Mouse (Mus musculus) stomach, embryonic 16.5 days (tissue): ENCODE results near the gene Alpk1. TPM values are rescaled to one million over a fixed set of nuclear protein-coding genes. Genes with fewer than 3 reads are reported as not detected.
"Not testable (repeated sequence)": the region's sequence is repeated elsewhere in the genome, so short reads cannot be mapped to it uniquely, and the experiment has no call there.

Experiments used
- ATAC-seq: fragments of 200-750 bp; cut with Nextera tagmentation; 2 replicates; pipeline ENCODE4 v1.8.0; 2017; ENCODE audit warnings: moderate number of reproducible peaks, moderate TSS enrichment; ENCODE audit not compliant: insufficient read depth, low FRiP score
- H3K27ac ChIP-seq: fragments of 300-500 bp; sonication (generic); 2 replicates; pipeline ENCODE4 v1.5.1; 2014; ENCODE audit warnings: low read length
- H3K27me3 ChIP-seq: fragments of 300-500 bp; sonication (generic); 2 replicates; pipeline ENCODE4 v1.6.1; 2014; ENCODE audit warnings: low read length, control low read depth, mixed read lengths; ENCODE audit not compliant: control insufficient read depth, insufficient read depth
- H3K36me3 ChIP-seq: fragments of 300-500 bp; sonication (generic); 2 replicates; pipeline ENCODE4 v1.6.1; 2014; ENCODE audit warnings: low read length; ENCODE audit not compliant: control insufficient read depth, insufficient read depth
- H3K4me1 ChIP-seq: fragments of 300-500 bp; sonication (generic); 2 replicates; pipeline ENCODE4 v1.6.1; 2014; ENCODE audit warnings: low read length, control low read depth, mixed read lengths; ENCODE audit not compliant: control insufficient read depth, insufficient read depth
- H3K4me2 ChIP-seq: fragments of 300-500 bp; sonication (generic); 2 replicates; pipeline ENCODE4 v1.6.1; 2014; ENCODE audit warnings: low read depth, low read length, mixed read lengths
- H3K4me3 ChIP-seq: fragments of 300-500 bp; sonication (generic); replicated peaks from 2 replicates; pipeline ENCODE4 v1.5.1; 2014; ENCODE audit warnings: mild to moderate bottlenecking, low read length
- H3K9ac ChIP-seq: fragments of 300-500 bp; sonication (generic); 2 replicates; pipeline ENCODE4 v1.6.1; 2014; ENCODE audit warnings: low read length
- H3K9me3 ChIP-seq: fragments of 300-500 bp; sonication (generic); replicated peaks from 2 replicates; pipeline ENCODE4 v1.6.1; 2016; ENCODE audit warnings: low read length, control low read depth; ENCODE audit not compliant: control insufficient read depth
- WGBS: fragments of 180-500 bp; shearing (Covaris S2); extraction: QIAGEN DNeasy Blood & Tissue Kit; methylation state at CpG from one replicate; pipeline ENCODE4 v1.1.7; 2014; 5-methylcytosine and 5-hydroxymethylcytosine counted together
- polyA plus RNA-seq: library from polyadenylated mRNA; unstranded; fragments of >200 nt; fragmentation: Nextera tagmentation; extraction: Ambion mirVana; gene quantifications from 2 replicates; pipeline ENCODE4 v1.2.1, GENCODE M21; 2015

Alpk1 gene
- polyA plus RNA-seq, 1 experiment from 2014 or later = 4.3 TPM

- Histone ChIP-seq H3K27ac (peak overlapping the region; percentile 40; the same call in 1 of the 2 replicates), H3K4me3 (peak overlapping the region; percentile 62; the same call in 1 of the 2 replicates)
Measured at GRCm38 (mm10) chr3:127791595-127792561, 11.6 kb upstream of the Alpk1 start.

GRCm38 (mm10) chr3:127791056-127791483, 10.7 kb upstream of the Alpk1 start:
- peak overlapping the region; percentile 62 for H3K4me3 ChIP-seq
- no peak for ATAC-seq
- H3K27ac ChIP-seq = peak overlapping the region; percentile 40
- peaks cover 5% of the 10 kb centered on the region; the same call in 1 of the 2 replicates for H3K27me3 ChIP-seq
- H3K9ac ChIP-seq = peak overlapping the region; percentile 73
- H3K36me3 ChIP-seq = no peaks in the 10 kb centered on the region
- WGBS = 2% methylated on average over 15 of the region's 15 CpGs
- H3K4me1 ChIP-seq = peaks cover 9% of the 10 kb centered on the region
- peak overlapping the region; percentile 100 for H3K4me2 ChIP-seq
- no peaks in the 10 kb centered on the region for H3K9me3 ChIP-seq

More at GRCm38 (mm10) chr3:127791595-127792561, 11.6 kb upstream of the Alpk1 start:
- no peak overlapping the region; the same call in 1 of the 2 replicates for H3K9ac ChIP-seq
- 51% methylated on average over 4 of the region's 4 CpGs for WGBS
- H3K36me3 ChIP-seq = no peaks in the 10 kb centered on the region
- H3K4me1 ChIP-seq = peaks cover 9% of the 10 kb centered on the region
- peak overlapping the region; percentile 100 for H3K4me2 ChIP-seq
- no peak for ATAC-seq
- H3K27me3 ChIP-seq = peaks cover 5% of the 10 kb centered on the region; the same call in 1 of the 2 replicates
- H3K9me3 ChIP-seq = no peaks in the 10 kb centered on the region

DNA sequence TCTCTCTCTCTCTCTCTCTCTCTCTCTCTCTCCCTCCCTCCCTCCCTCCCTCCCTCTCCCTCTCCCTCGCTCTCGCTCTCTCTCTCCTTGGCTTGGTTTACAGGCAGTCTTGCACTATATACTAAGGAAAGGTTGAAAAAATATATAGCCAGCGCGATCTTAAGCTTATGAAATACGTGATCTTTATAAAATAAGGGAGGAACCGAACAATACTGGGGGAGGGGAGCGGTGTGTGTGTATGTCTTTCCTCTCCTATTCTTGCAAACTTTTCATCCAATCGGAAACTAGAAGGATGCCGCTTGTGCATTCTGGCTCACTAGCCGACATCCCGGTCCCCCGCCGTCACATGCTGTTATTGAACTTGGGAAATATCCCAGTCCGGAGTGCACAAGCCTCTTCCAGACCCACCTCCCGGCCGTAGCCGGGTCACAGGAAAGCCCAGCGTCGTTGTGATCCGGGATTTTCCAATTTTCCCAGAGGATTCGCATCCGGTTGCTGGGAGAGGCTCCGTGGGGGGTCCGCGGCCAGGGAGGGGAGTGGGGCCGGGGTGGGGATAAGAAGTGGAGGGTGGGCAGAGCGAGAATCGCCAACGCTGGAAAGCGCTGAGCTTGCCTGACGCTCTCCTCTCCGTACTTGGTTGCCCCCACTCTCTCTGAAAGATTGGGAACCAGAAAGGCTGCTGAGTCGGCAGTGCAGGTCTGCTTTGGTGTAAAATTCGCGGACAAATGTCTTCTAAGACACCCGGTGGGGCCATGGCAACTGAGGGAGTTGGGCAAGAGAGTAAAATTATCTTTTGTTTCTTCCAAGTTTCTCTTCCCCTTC, 10.1 kb upstream of the Alpk1 start:
- H3K4me3 ChIP-seq = peak overlapping the region; percentile 62
- H3K9ac ChIP-seq = peak overlapping the region; percentile 73
- peak; percentile 34; the same call in 1 of the 2 replicates for ATAC-seq
- peaks cover 5% of the 10 kb centered on the region; the same call in 1 of the 2 replicates for H3K27me3 ChIP-seq
- H3K36me3 ChIP-seq = no peaks in the 10 kb centered on the region
- peaks cover 9% of the 10 kb centered on the region for H3K4me1 ChIP-seq
- no peaks in the 10 kb centered on the region for H3K9me3 ChIP-seq
- H3K27ac ChIP-seq = peak overlapping the region; percentile 53
- under 1% methylated on average over 36 of the region's 36 CpGs for WGBS
- H3K4me2 ChIP-seq = peak overlapping the region; percentile 100

DNA sequence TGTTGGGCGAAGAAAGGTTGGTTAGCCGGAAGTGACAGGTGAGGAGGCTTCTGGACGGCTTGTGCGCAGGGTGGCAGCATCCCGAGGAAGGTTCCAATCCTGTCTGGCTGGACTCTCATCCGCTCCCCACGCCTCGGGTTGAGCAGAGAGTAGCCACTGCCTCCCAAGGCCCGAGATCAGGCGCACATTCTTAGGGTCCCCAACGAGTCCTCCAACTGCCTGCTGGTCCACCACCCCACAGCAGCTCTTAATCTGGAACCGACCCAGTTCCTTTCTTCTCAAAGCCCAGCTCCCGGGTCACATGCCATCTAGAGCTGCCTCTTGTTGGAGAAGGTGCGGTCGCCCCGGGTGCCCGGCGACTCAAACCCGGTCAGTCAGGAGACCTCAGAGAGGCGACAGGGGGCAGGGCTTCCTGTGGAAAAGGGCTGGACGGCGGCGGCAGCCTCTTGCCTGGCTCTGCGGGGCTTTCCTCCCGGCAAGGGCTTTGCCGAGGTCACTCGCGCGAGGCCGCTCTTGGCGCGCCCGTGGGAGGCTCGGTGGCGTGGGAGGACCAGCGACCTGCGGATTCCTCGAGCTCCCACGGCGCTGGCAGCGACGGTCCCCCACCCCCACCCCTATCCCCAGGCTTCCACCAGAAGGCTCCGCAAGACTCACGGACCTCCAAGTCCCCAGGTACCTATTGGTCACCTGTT, 9.3 kb upstream of the Alpk1 start, which contains the start of gene Tifa:
Gene Tifa (plus strand): TSS at position 306 of the 692 bp plus-strand sequence.
- ATAC-seq = peak; percentile 73
- Histone ChIP-seq H3K27me3 (peaks cover 5% of the 10 kb centered on the region; the same call in 1 of the 2 replicates), H3K9ac (peak within 1 kb of the TSS; percentile 73), H3K4me1 (peaks cover 9% of the 10 kb centered on the region), H3K36me3 (no peaks in the 10 kb centered on the region), H3K4me2 (peak within 1 kb of the TSS; percentile 100), H3K4me3 (peak within 1 kb of the TSS; percentile 62), H3K27ac (peak within 1 kb of the TSS; percentile 53), H3K9me3 (no peaks in the 10 kb centered on the region)
- 1% methylated on average over 42 of the region's 44 CpGs for WGBS

- Histone ChIP-seq H3K27me3 (peaks cover 5% of the 10 kb centered on the region; the same call in 1 of the 2 replicates), H3K27ac (no peak overlapping the region), H3K9ac (no peak overlapping the region), H3K36me3 (no peaks in the 10 kb centered on the region), H3K4me3 (peak overlapping the region; percentile 62), H3K9me3 (no peaks in the 10 kb centered on the region), H3K4me2 (peak overlapping the region; percentile 100; the same call in 1 of the 2 replicates), H3K4me1 (peaks cover 9% of the 10 kb centered on the region)
- WGBS = 26% methylated on average over 8 of the region's 8 CpGs
- no peak for ATAC-seq
Measured at GRCm38 (mm10) chr3:127788919-127789318, 8.6 kb upstream of the Alpk1 start.

DNA sequence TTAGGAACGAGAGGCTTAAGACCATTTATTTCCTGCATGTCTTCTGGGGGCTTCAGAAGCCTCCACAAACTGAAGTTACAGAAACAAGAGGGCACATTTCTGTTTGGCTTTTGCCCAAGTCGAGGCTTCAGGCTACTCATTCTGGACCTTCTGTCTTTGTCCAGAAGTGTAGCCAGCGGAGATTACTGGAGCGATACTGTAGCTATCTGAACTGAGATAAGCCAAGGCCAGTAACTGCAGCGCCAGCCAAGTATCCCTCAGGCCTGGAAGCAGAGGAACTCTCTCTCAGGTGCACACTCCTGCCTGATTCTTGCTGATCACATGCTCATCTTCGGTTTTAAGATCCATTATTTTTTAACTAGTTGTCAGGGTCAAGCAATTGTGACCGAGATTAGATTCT, 7.7 kb upstream of the Alpk1 start:
- H3K27me3 ChIP-seq = peaks cover 5% of the 10 kb centered on the region; the same call in 1 of the 2 replicates
- no peak for ATAC-seq
- H3K4me1 ChIP-seq = peaks cover 9% of the 10 kb centered on the region
- 55% methylated on average over 7 of the region's 7 CpGs for WGBS
- no peak overlapping the region for H3K4me3 ChIP-seq
- no peak overlapping the region for H3K9ac ChIP-seq
- no peaks in the 10 kb centered on the region for H3K36me3 ChIP-seq
- no peak overlapping the region for H3K4me2 ChIP-seq
- H3K27ac ChIP-seq = no peak overlapping the region
- H3K9me3 ChIP-seq = no peaks in the 10 kb centered on the region

GRCm38 (mm10) chr3:127787032-127787431, 6.7 kb upstream of the Alpk1 start:
- Histone ChIP-seq H3K4me2 (no peak overlapping the region), H3K27me3 (peaks cover 5% of the 10 kb centered on the region; the same call in 1 of the 2 replicates), H3K9me3 (no peaks in the 10 kb centered on the region), H3K4me1 (peaks cover 9% of the 10 kb centered on the region), H3K36me3 (no peaks in the 10 kb centered on the region), H3K27ac (no peak overlapping the region), H3K9ac (no peak overlapping the region), H3K4me3 (no peak overlapping the region)
- no peak for ATAC-seq

DNA sequence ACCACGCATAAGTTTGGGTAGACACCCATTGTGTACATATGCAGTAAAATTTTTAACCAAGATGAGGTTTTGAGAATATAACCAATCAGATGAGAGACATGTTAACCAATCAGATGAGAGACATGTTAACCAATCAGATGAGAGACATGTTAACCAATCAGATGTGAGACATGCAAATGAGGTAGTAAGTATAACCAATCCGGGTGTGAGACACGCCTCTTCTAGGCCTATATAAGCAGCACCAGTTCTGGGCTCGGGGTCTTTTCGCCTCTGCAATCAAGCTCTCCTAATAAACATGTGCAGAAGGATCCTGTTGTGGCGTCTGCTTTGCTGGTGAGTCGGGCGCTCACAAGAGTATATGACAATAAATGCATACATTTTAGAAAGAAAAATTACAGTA, 3.4 kb upstream of the Alpk1 start:
- not testable (repeated sequence) for H3K9me3 ChIP-seq, H3K27me3 ChIP-seq, H3K27ac ChIP-seq, H3K4me1 ChIP-seq, H3K9ac ChIP-seq, H3K4me2 ChIP-seq, H3K36me3 ChIP-seq, H3K4me3 ChIP-seq, ATAC-seq
- 93% methylated on average over 8 of the region's 8 CpGs for WGBS
